Mouse (Mus musculus) neural tube, embryonic 11.5 days (tissue): ENCODE results near the gene Capn3. TPM values are rescaled to one million over a fixed set of nuclear protein-coding genes. Genes with fewer than 3 reads are reported as not detected.

ENCODE experiments used
- ATAC-seq: fragments of 200-750 bp; cut with Nextera tagmentation; 2 replicates; pipeline ENCODE4 v1.8.0; 2017; ENCODE audit warnings: moderate number of reproducible peaks, mild to moderate bottlenecking, moderate TSS enrichment, moderate library complexity; ENCODE audit not compliant: insufficient read depth, low FRiP score, low TSS enrichment
- DNase-seq: peaks from one replicate; pipeline ENCODE4 v3.0.0-alpha.2; 2015; ENCODE audit warnings: low spot score
- H3K27ac ChIP-seq: fragments of 300-500 bp; sonication (generic); 2 replicates; pipeline ENCODE4 v1.5.1; 2014; ENCODE audit warnings: low read depth, mild to moderate bottlenecking, low read length
- H3K27me3 ChIP-seq: fragments of 300-500 bp; sonication (generic); 2 replicates; pipeline ENCODE4 v1.6.1; 2014; ENCODE audit warnings: mild to moderate bottlenecking, low read length, mixed read lengths; ENCODE audit not compliant: control insufficient read depth, insufficient read depth
- H3K36me3 ChIP-seq: fragments of 300-500 bp; sonication (generic); 2 replicates; pipeline ENCODE4 v1.6.1; 2014; ENCODE audit warnings: mild to moderate bottlenecking, low read length, moderate library complexity, mixed read lengths; ENCODE audit not compliant: control insufficient read depth, insufficient read depth
- H3K4me1 ChIP-seq: fragments of 300-500 bp; sonication (generic); 2 replicates; pipeline ENCODE4 v1.6.1; 2014; ENCODE audit warnings: low read length, mixed read lengths; ENCODE audit not compliant: control insufficient read depth, insufficient read depth
- H3K4me2 ChIP-seq: fragments of 300-500 bp; sonication (generic); 2 replicates; pipeline ENCODE4 v1.6.1; 2014; ENCODE audit warnings: low read depth, mild to moderate bottlenecking, moderate library complexity
- H3K4me3 ChIP-seq: fragments of 300-500 bp; sonication (generic); 2 replicates; pipeline ENCODE4 v1.5.1; 2014; ENCODE audit warnings: low read depth, low read length
- H3K9ac ChIP-seq: fragments of 300-500 bp; sonication (generic); 2 replicates; pipeline ENCODE4 v1.6.1; 2014; ENCODE audit warnings: mild to moderate bottlenecking, low read length
- H3K9me3 ChIP-seq: fragments of 300-500 bp; sonication (generic); 2 replicates; pipeline ENCODE4 v1.6.1; 2016; ENCODE audit warnings: low read length; ENCODE audit not compliant: control insufficient read depth
- WGBS: fragments of 180-500 bp; shearing (Covaris S2); extraction: QIAGEN DNeasy Blood & Tissue Kit; methylation state at CpG from one replicate; pipeline ENCODE4 v1.1.7; 2014; 5-methylcytosine and 5-hydroxymethylcytosine counted together
- polyA plus RNA-seq: library from polyadenylated mRNA; unstranded; fragments of >200 nt; fragmentation: Nextera tagmentation; extraction: Ambion mirVana; gene quantifications from 2 replicates; pipeline ENCODE4 v1.2.1, GENCODE M21; 2014

The Capn3 gene
- 0.82 and 1.5 TPM in 2 replicates for polyA plus RNA-seq

- Histone ChIP-seq H3K36me3 (no peaks in the 10 kb centered on the region), H3K27me3 (no peaks in the 10 kb centered on the region), H3K4me1 (no peaks in the 10 kb centered on the region), H3K9me3 (no peaks in the 10 kb centered on the region), H3K4me3 (no peak within 1 kb of the TSS), H3K9ac (no peak within 1 kb of the TSS), H3K4me2 (no peak within 1 kb of the TSS), H3K27ac (no peak within 1 kb of the TSS)
- no peak for ATAC-seq
- WGBS = 70% methylated on average over 4 of the region's 4 CpGs
- DNase-seq = no peak
Measured at GRCm38 (mm10) chr2:120455719-120456118, at the start of gene Capn3. Gene Capn3, plus strand, starts transcription at chr2:120456019.

DNA sequence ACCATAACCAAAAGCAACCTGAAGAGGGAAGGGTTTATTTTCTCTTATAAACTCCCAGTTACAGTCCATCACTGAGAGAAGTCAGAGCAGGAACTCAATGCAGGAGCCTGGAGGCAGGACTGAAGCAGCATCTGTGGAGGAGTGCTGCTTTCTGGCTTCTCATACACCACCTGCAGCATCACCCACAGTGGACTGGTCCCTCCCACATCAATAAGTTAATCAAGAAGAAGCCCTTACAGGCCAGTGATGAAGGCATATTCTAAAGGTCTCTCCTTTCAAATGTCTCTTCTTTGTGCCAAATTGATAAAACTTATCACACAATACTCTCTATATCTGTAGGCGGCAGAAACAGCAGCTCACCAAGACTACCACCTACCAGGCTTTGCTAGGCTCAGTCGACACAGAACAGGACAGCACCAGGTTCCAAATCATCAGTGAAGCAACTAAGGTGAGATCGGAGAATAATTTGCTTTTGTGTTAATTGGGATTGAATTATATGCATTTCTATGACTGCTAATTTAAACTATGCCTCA lies 44.7 kb upstream of the Capn3 start:
- DNase-seq (no peak), ATAC-seq (no peak)
- no peak overlapping the region for H3K4me2 ChIP-seq
- no peak overlapping the region for H3K27ac ChIP-seq
- no peaks in the 10 kb centered on the region for H3K27me3 ChIP-seq
- no peaks in the 10 kb centered on the region for H3K4me1 ChIP-seq
- no peaks in the 10 kb centered on the region for H3K36me3 ChIP-seq
- no peak overlapping the region for H3K4me3 ChIP-seq
- no peak overlapping the region for H3K9ac ChIP-seq
- 87% methylated on average over 3 of the region's 3 CpGs for WGBS
- no peaks in the 10 kb centered on the region for H3K9me3 ChIP-seq

GRCm38 (mm10) chr2:120414113-120414512 lies 41.7 kb upstream of the Capn3 start:
- Histone ChIP-seq H3K36me3 (no peaks in the 10 kb centered on the region), H3K27ac (no peak overlapping the region), H3K4me3 (no peak overlapping the region), H3K4me1 (no peaks in the 10 kb centered on the region), H3K9me3 (no peaks in the 10 kb centered on the region), H3K27me3 (no peaks in the 10 kb centered on the region), H3K9ac (no peak overlapping the region), H3K4me2 (no peak overlapping the region)
- ATAC-seq (no peak), DNase-seq (no peak)

DNA sequence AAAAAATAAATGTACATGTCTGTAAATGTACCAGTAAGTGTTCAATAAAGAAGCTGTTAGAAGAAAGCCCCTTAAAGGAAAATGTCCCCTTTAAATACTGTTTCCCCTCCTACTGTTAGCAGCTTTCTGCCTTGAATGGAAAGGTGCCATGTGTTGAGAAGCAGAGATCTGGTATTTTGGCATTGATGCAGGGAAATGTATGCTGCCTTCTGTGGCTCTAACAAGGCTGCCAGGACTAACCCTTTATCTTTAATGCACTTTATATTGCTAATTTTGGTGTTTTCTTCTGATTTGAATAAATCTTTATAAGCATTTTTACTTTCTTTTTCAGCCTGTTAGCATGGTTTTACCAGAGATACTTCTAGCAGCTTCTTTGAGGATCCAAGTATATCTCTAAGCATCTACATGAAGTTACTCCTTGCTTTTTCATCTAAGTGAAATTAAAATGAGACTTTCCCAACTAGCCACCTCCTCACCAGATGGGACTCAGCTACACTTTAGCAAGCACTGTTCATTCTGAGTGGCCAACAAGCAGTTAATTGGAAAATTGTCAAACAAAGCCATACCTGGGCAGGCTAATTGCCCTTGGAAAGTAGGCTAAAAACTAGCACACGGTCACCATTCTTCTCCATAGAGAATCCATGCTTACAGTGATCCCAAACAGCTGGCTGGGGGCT lies 40.9 kb upstream of the Capn3 start:
- no peaks in the 10 kb centered on the region for H3K4me1 ChIP-seq
- no peak overlapping the region for H3K4me3 ChIP-seq
- 64% methylated on average over 1 of the region's 1 CpGs for WGBS
- no peaks in the 10 kb centered on the region for H3K36me3 ChIP-seq
- DNase-seq (no peak), ATAC-seq (no peak)
- H3K9ac ChIP-seq = no peak overlapping the region
- no peaks in the 10 kb centered on the region for H3K9me3 ChIP-seq
- H3K4me2 ChIP-seq = no peak overlapping the region
- H3K27ac ChIP-seq = no peak overlapping the region
- H3K27me3 ChIP-seq = no peaks in the 10 kb centered on the region

DNA sequence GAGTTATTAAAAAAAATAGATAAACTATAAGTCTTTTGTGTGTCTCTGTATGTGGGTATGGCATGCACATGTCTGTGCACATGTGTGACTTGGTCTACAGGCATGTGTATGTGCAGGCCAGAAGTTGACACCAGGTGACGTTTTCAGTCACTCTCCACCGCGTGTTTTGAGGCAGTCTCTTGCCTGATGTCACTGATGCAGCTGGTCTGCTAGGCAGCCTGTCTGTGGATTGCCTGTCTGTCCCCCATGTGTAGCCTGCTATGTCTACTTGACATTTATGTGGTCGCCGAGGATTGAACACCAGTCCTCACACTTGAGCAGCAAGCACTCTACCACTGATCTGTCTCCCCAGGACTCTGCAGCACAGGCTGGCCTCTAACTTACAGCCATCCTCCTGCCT lies 31.4 kb upstream of the Capn3 start:
- no peaks in the 10 kb centered on the region for H3K27me3 ChIP-seq
- no peak overlapping the region for H3K4me3 ChIP-seq
- no peak overlapping the region for H3K4me2 ChIP-seq
- no peaks in the 10 kb centered on the region for H3K4me1 ChIP-seq
- H3K36me3 ChIP-seq = no peaks in the 10 kb centered on the region
- ATAC-seq = no peak
- no peak overlapping the region for H3K9ac ChIP-seq
- no peak overlapping the region for H3K27ac ChIP-seq
- DNase-seq = no peak
- no peaks in the 10 kb centered on the region for H3K9me3 ChIP-seq
- WGBS = 82% methylated on average over 5 of the region's 5 CpGs

GRCm38 (mm10) chr2:120444486-120444885 lies 11.3 kb upstream of the Capn3 start:
- ATAC-seq = no peak
- no peak overlapping the region for H3K4me2 ChIP-seq
- no peaks in the 10 kb centered on the region for H3K36me3 ChIP-seq
- 97% methylated on average over 1 of the region's 1 CpGs for WGBS
- H3K27me3 ChIP-seq = no peaks in the 10 kb centered on the region
- H3K27ac ChIP-seq = no peak overlapping the region
- H3K9me3 ChIP-seq = no peaks in the 10 kb centered on the region
- no peaks in the 10 kb centered on the region for H3K4me1 ChIP-seq
- DNase-seq = no peak
- no peak overlapping the region for H3K9ac ChIP-seq
- no peak overlapping the region for H3K4me3 ChIP-seq

DNA sequence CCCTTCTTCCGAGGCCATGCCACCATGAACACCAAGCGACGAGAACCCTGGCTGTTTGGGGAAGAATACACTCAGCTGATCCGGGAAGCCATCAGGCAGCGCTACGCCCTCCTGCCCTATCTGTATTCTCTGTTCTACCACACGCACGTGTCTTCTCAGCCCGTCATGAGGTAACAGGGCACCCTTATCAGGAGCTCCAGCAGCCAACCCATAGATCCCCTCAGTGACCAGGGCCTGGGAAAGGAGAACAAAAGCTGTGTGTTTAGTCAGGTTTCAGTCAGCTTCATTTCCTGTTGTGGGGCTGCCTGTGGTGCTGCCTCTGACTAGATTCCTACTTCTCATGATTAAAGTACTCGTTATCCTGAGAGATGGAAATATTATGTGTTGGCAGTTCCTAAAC lies 9.4 kb upstream of the Capn3 start:
- no peaks in the 10 kb centered on the region for H3K4me1 ChIP-seq
- H3K27me3 ChIP-seq = no peaks in the 10 kb centered on the region
- no peaks in the 10 kb centered on the region for H3K36me3 ChIP-seq
- ATAC-seq (no peak), DNase-seq (no peak)
- H3K9ac ChIP-seq = no peak overlapping the region
- no peak overlapping the region for H3K27ac ChIP-seq
- H3K9me3 ChIP-seq = no peaks in the 10 kb centered on the region
- WGBS = 82% methylated on average over 10 of the region's 10 CpGs
- no peak overlapping the region for H3K4me2 ChIP-seq
- no peak overlapping the region for H3K4me3 ChIP-seq

DNA sequence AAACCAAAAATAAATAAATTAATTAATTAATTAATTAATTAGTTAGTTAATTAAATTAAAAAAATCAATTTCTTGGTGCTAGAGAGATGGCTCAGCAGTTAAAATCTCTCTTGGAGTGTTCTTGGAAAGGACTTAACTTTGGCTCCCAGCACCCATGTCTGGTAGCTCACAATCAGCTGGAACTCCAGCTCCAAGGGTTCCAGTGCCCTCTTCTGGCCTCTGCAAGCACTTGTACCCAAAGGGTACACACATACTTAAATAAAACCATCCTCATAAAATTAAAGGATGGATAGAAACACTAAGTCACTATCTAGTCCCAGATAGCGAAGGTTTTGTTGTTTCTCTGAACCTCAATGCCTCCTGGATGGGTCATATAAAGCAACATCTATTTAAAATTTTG lies 8.5 kb upstream of the Capn3 start:
- H3K4me2 ChIP-seq = no peak overlapping the region
- no peaks in the 10 kb centered on the region for H3K9me3 ChIP-seq
- ATAC-seq = no peak
- no peaks in the 10 kb centered on the region for H3K27me3 ChIP-seq
- WGBS = 95% methylated on average over 1 of the region's 1 CpGs
- DNase-seq = no peak
- no peaks in the 10 kb centered on the region for H3K4me1 ChIP-seq
- H3K4me3 ChIP-seq = no peak overlapping the region
- H3K27ac ChIP-seq = no peak overlapping the region
- no peaks in the 10 kb centered on the region for H3K36me3 ChIP-seq
- H3K9ac ChIP-seq = no peak overlapping the region

GRCm38 (mm10) chr2:120450724-120451123 lies 5.1 kb upstream of the Capn3 start:
- Histone ChIP-seq H3K4me2 (no peak overlapping the region), H3K36me3 (no peaks in the 10 kb centered on the region), H3K27me3 (no peaks in the 10 kb centered on the region), H3K4me1 (no peaks in the 10 kb centered on the region), H3K27ac (no peak overlapping the region), H3K4me3 (no peak overlapping the region), H3K9me3 (no peaks in the 10 kb centered on the region), H3K9ac (no peak overlapping the region)
- ATAC-seq (no peak), DNase-seq (no peak)
- 80% methylated on average over 6 of the region's 6 CpGs for WGBS
